Mouse (Mus musculus) olfactory bulb, adult 2 months (tissue): ENCODE measurements at regions not wholly inside any gene's neighbourhood (a gene's known extent, or its start where the extent isn't known, plus 50 kb on each side); places are given as distances from the start of the nearest gene placed in this dataset.

Experiments used
- H3K27ac ChIP-seq: fragments of 200-500 bp; 2 replicates; pipeline ENCODE4 v1.5.1; 2012; ENCODE audit warnings: low read depth, low read length; ENCODE audit not compliant: insufficient read depth
- H3K4me1 ChIP-seq: fragments of 200-500 bp; 2 replicates; pipeline ENCODE4 v1.6.1; 2012; ENCODE audit warnings: low read length; ENCODE audit not compliant: control insufficient read depth, insufficient read depth
- H3K4me3 ChIP-seq: fragments of 200-500 bp; 2 replicates; pipeline ENCODE4 v1.5.1; 2012; ENCODE audit warnings: mild to moderate bottlenecking, low read depth, low read length, moderate library complexity; ENCODE audit not compliant: insufficient read depth
- CTCF ChIP-seq: fragments of 200-500 bp; IDR thresholded peaks from 2 replicates; pipeline ENCODE4 v1.5.1; 2012; ENCODE audit warnings: low read depth, mild to moderate bottlenecking, low read length, moderate library complexity; ENCODE audit not compliant: insufficient read depth
- POLR2A ChIP-seq: fragments of 200-500 bp; IDR thresholded peaks from 2 replicates; pipeline ENCODE4 v1.6.1; 2012; ENCODE audit warnings: mild to moderate bottlenecking, low read depth, low read length, moderate library complexity; ENCODE audit not compliant: insufficient read depth
- WGBS: fragments of 180-500 bp; shearing (Covaris S2); methylation state at CpG from one replicate; pipeline ENCODE4 v1.1.7; 2018; 5-methylcytosine and 5-hydroxymethylcytosine counted together

- Histone ChIP-seq H3K4me3 (no peak overlapping the region), H3K27ac (no peak overlapping the region), H3K4me1 (no peaks in the 10 kb centered on the region)
- WGBS: 79% methylated on average over 5 of the region's 5 CpGs
- TF ChIP-seq POLR2A (no peak), CTCF (no peak)
These were observed 276.7 kb upstream of the Intu start for GRCm38 (mm10) chr3:40254376-40254775.

GRCm38 (mm10) chr3:40262536-40262935 lies 268.6 kb upstream of the Intu start:
- no peak overlapping the region for H3K4me3 ChIP-seq
- 68% methylated on average over 7 of the region's 7 CpGs for WGBS
- TF ChIP-seq CTCF (no peak), POLR2A (no peak)
- no peak overlapping the region for H3K27ac ChIP-seq
- H3K4me1 ChIP-seq: no peaks in the 10 kb centered on the region

- Histone ChIP-seq H3K4me1 (no peaks in the 10 kb centered on the region), H3K27ac (no peak overlapping the region), H3K4me3 (no peak overlapping the region)
- TF ChIP-seq POLR2A (no peak), CTCF (no peak)
- 82% methylated on average over 1 of the region's 1 CpGs for WGBS
These were observed 263.6 kb upstream of the Intu start for GRCm38 (mm10) chr3:40267514-40267913.

- no peak for TF ChIP-seq CTCF
- no peak for TF ChIP-seq POLR2A
- H3K4me3 ChIP-seq: no peak overlapping the region
- H3K4me1 ChIP-seq: no peaks in the 10 kb centered on the region
- 86% methylated on average over 1 of the region's 1 CpGs for WGBS
- no peak overlapping the region for H3K27ac ChIP-seq
These were observed 248.2 kb upstream of the Intu start for GRCm38 (mm10) chr3:40282926-40283325.

GRCm38 (mm10) chr3:40286959-40287710 lies 244.0 kb upstream of the Intu start:
- H3K4me1 ChIP-seq: no peaks in the 10 kb centered on the region
- no peak overlapping the region for H3K27ac ChIP-seq
- TF ChIP-seq CTCF (no peak), POLR2A (no peak)
- H3K4me3 ChIP-seq: no peak overlapping the region
- WGBS: 62% methylated on average over 7 of the region's 7 CpGs

- TF ChIP-seq CTCF (no peak), POLR2A (no peak)
- H3K4me1 ChIP-seq: no peaks in the 10 kb centered on the region
- H3K4me3 ChIP-seq: no peak overlapping the region
- H3K27ac ChIP-seq: no peak overlapping the region
These were observed 234.0 kb upstream of the Intu start for GRCm38 (mm10) chr3:40297120-40297519.

GRCm38 (mm10) chr3:40320319-40320718 lies 210.8 kb upstream of the Intu start:
- WGBS: 74% methylated on average over 5 of the region's 5 CpGs
- no peak overlapping the region for H3K4me3 ChIP-seq
- no peak overlapping the region for H3K27ac ChIP-seq
- TF ChIP-seq POLR2A: no peak
- no peak for TF ChIP-seq CTCF
- H3K4me1 ChIP-seq: no peaks in the 10 kb centered on the region

GRCm38 (mm10) chr3:40325872-40326803 lies 204.9 kb upstream of the Intu start:
- WGBS: 79% methylated on average over 22 of the region's 22 CpGs
- H3K4me1 ChIP-seq: no peaks in the 10 kb centered on the region

GRCm38 (mm10) chr3:40339492-40340030 lies 191.5 kb upstream of the Intu start:
- no peaks in the 10 kb centered on the region for H3K4me1 ChIP-seq
- WGBS: 92% methylated on average over 5 of the region's 5 CpGs
- H3K27ac ChIP-seq: no peak overlapping the region
- no peak overlapping the region for H3K4me3 ChIP-seq
- TF ChIP-seq CTCF: no peak
- no peak for TF ChIP-seq POLR2A

More at GRCm38 (mm10) chr3:40325872-40326803, 204.9 kb upstream of the Intu start:
- Histone ChIP-seq H3K27ac (no peak overlapping the region), H3K4me3 (no peak overlapping the region)
- TF ChIP-seq POLR2A (no peak), CTCF (no peak)
